Mouse (Mus musculus): ENCODE results near the gene Tmem8b.

GRCm38 (mm10) chr4:43713652-43714219 lies 45.0 kb downstream of the Tmem8b start:
- TF ChIP-seq CTCF (IDR thresholded peaks at IDR 0.05; ENCODE audit: low read depth): no peak
- no peak for TF ChIP-seq EP300 (IDR thresholded peaks at IDR 0.05; ENCODE audit: low read depth)

Data from liver, embryonic 14.5 days (tissue).